Mouse (Mus musculus): ENCODE measurements at regions not wholly inside any gene's neighbourhood (a gene's known extent, or its start where the extent isn't known, plus 50 kb on each side); places are given as distances from the start of the nearest gene placed in this dataset.

GRCm38 (mm10) chr1:83496888-83497287 is 88.9 kb upstream of the Sphkap start:
- TF ChIP-seq FLI1 (IDR thresholded peaks at IDR 0.05; ENCODE audit: low read length): no peak
- TF ChIP-seq GATA1 (IDR thresholded peaks at IDR 0.05; ENCODE audit: borderline replicate concordance, low read length): no peak

All from megakaryocyte, embryonic 14.5 days (primary cell).